Mouse (Mus musculus): ENCODE results near the gene Capsl.

GRCm38 (mm10) chr15:9409475-9409874 is 26.4 kb upstream of the Capsl start:
- TF ChIP-seq CTCF (IDR thresholded peaks at IDR 0.05; ENCODE audit: insufficient read depth, low read depth, low read length), result no peak
- TF ChIP-seq POLR2A (IDR thresholded peaks at IDR 0.05; ENCODE audit: insufficient read depth, low read depth, low read length), result no peak
